Mouse (Mus musculus) erythroblast, embryonic 14.5 days (primary cell): Measurements from ENCODE around the gene Gm42421. TPM values are rescaled to one million over a fixed set of nuclear protein-coding genes. Genes with fewer than 3 reads are reported as not detected.

Experiments
- H3K27me3 ChIP-seq: 2 replicates; pipeline ENCODE4 v1.6.1; 2012; ENCODE audit warnings: inconsistent platforms; ENCODE audit not compliant: control insufficient read depth
- H3K36me3 ChIP-seq: 2 replicates; pipeline ENCODE4 v1.6.1; 2012; ENCODE audit warnings: mild to moderate bottlenecking, inconsistent platforms; ENCODE audit not compliant: control insufficient read depth
- H3K4me1 ChIP-seq: 2 replicates; pipeline ENCODE4 v1.6.1; 2012; ENCODE audit warnings: inconsistent platforms; ENCODE audit not compliant: control insufficient read depth
- H3K4me3 ChIP-seq: replicated peaks from 2 replicates; pipeline ENCODE3; 2012; ENCODE audit warnings: moderate library complexity, mild to moderate bottlenecking, inconsistent platforms
- H3K9me3 ChIP-seq: 2 replicates; pipeline ENCODE4 v1.6.1; 2012; ENCODE audit warnings: low read length, inconsistent platforms, mixed read lengths; ENCODE audit not compliant: control insufficient read depth
- GATA1 ChIP-seq: IDR thresholded peaks from 2 replicates; pipeline ENCODE4 v1.6.1; 2012; ENCODE audit warnings: low read length, inconsistent platforms, mixed read lengths
- TAL1 ChIP-seq: IDR thresholded peaks from 3 replicates; pipeline ENCODE4 v1.6.1; 2012; ENCODE audit warnings: low read length, inconsistent platforms, mixed read lengths
- polyA plus RNA-seq: library from polyadenylated mRNA; stranded (reverse); fragments of >175 nt; gene quantifications from 2 replicates; pipeline ENCODE4 v1.2.3, GENCODE M21; 2012

Gm42421 gene
- polyA plus RNA-seq, 1 experiment = not detected

DNA sequence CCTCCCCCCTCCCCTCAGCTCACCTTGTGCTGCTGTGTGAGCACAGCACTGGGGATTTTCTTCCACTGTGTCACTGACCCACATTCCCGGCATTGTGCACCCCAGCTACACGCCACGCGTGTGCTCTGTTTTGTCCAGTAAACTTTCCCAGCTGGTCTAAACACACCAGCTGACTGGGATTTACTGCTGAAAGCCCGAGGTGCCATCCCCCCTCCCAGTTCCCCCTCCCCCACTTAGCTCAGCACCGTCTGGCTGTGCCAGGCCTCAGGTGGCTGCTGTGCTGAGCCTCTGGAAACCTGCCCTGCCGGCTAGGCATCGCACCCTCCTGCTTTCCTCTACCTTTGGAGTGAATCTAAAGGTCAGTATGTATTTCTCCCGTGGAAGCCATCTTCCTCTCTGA is 52.9 kb downstream of the Gm42421 start:
- H3K4me3 ChIP-seq = no peak overlapping the region
- H3K27me3 ChIP-seq = no peaks in the 10 kb centered on the region
- peaks cover 29% of the 10 kb centered on the region for H3K36me3 ChIP-seq
- H3K4me1 ChIP-seq = peaks cover 40% of the 10 kb centered on the region
- TF ChIP-seq TAL1 = no peak
- no peak for TF ChIP-seq GATA1
- no peaks in the 10 kb centered on the region for H3K9me3 ChIP-seq

DNA sequence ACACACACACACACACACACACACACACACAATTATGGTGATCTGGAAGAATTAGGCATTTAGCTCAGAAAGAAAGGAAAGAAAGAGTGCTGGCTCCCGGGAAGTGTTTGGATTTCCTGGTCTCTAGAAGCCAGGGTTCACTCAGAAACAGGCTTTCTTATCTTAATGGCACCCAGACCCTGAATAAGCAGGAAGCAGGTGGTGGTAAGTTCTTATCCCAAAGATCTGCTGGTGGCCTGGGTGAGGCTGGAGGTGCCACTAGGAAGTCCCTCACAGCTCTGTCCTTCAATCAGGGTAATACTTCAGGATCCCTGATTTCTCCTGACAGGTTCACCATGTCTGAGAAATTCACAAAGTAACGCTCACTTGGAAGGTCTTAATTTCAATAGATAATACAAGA is 54.4 kb downstream of the Gm42421 start:
- peaks cover 25% of the 10 kb centered on the region for H3K4me1 ChIP-seq
- H3K4me3 ChIP-seq = no peak overlapping the region
- H3K27me3 ChIP-seq = no peaks in the 10 kb centered on the region
- H3K9me3 ChIP-seq = no peaks in the 10 kb centered on the region
- peaks cover 44% of the 10 kb centered on the region for H3K36me3 ChIP-seq
- no peak for TF ChIP-seq GATA1
- no peak for TF ChIP-seq TAL1

DNA sequence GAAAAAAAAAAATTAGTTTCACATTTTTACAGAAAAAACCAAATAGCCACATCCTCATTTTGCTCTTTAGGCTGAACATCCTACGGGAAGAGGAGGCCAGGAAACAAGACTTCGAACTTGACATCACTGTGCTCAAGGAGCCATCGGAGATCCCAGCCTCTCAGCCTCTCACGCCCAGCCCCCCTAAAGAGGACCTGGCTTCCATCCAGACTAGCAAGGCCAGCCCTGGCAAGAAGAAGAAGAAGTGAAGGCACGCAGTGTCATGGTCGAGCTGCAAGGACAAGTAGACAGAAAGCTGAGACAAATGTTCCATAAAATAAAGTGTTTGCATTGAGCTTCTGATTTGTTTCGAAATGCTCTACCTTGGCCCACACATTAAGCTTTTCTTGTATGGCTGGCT is 57.4 kb downstream of the Gm42421 start:
- no peaks in the 10 kb centered on the region for H3K27me3 ChIP-seq
- H3K4me1 ChIP-seq = peaks cover 3% of the 10 kb centered on the region
- H3K36me3 ChIP-seq = peaks cover 74% of the 10 kb centered on the region
- no peak overlapping the region for H3K4me3 ChIP-seq
- H3K9me3 ChIP-seq = no peaks in the 10 kb centered on the region
- TF ChIP-seq TAL1 = no peak
- no peak for TF ChIP-seq GATA1

Other genes starting within 250 kb of the Gm42421 start
- 0.63 and 0.69 TPM in 2 replicates for gene Usp42, start 195.9 kb upstream of the Gm42421 start, polyA plus RNA-seq
- gene Eif2ak1, start 110.4 kb upstream of the Gm42421 start, polyA plus RNA-seq = 14.4 and 16.3 TPM in 2 replicates
- gene Ankrd61, start 30.5 kb upstream of the Gm42421 start, polyA plus RNA-seq = not detected in 2 replicates
- 5.4 and 6.0 TPM in 2 replicates for gene Aimp2, start 18.3 kb upstream of the Gm42421 start, polyA plus RNA-seq
- 0.28 and 0.34 TPM in 2 replicates for gene Pms2, start 18.2 kb upstream of the Gm42421 start, polyA plus RNA-seq
- gene Rsph10b, start 4.9 kb downstream of the Gm42421 start, polyA plus RNA-seq = 0.05 TPM in 2 replicates
- gene Ccz1, start 86.7 kb downstream of the Gm42421 start, polyA plus RNA-seq = 4.1 and 5.2 TPM in 2 replicates
- gene Ocm, start 98.5 kb downstream of the Gm42421 start, polyA plus RNA-seq = not detected in 2 replicates
- gene Lmtk2, start 172.3 kb downstream of the Gm42421 start, polyA plus RNA-seq = 0.70 and 0.73 TPM in 2 replicates